Mouse (Mus musculus) lung, adult 18-20 months (tissue): ENCODE results near the gene Edrf1.
"Not testable (repeated sequence)": the region's sequence is repeated elsewhere in the genome, so short reads cannot be mapped to it uniquely, and the experiment has no call there.

Experiments used
- DNase-seq, 2 experiments: peaks; one replicate each; pipeline ENCODE4 v3.0.0; 2022; ENCODE audit warnings: mixed read lengths in 2 of 2

Gene Edrf1

DNA sequence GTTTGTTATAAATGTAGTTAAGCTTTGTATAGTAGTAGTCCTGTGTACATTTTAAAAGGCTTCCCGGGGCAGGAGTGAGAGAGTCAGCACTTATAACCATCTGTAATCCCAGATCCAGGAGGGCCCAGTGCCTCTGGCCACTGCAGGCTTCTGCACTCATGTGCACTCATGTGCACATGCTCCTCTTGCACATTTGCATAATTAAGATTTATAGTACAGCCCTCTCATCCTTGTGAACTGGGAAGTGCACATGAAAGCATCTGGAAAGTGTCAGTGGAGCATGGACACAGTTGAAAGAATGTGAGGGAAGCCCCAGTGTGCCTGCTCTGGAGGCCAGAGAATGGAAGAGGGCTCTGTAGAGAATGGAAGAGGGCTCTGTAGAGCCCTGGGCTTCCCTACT lies 25.1 kb downstream of the Edrf1 start:
- DNase-seq, result no peak

DNA sequence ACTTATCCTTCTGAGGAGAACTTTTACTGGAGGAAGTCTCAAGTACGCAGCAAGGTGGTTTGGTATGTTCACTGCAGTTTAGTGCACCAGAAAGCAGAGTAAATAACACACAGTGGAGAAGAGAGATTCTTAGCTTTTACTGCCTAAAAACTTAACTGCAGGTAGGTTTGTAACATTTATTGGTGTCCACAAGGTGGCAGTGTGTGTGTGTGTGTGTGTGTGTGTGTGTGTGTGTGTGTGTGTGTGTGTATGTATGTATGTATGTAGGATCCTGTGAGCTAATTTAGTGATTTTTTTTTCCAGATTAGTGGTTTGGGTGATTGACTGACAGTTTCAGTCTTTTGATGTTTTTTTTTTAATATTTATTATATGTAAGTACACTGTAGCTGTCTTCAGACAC lies 31.7 kb downstream of the Edrf1 start:
- DNase-seq, result no peak

DNA sequence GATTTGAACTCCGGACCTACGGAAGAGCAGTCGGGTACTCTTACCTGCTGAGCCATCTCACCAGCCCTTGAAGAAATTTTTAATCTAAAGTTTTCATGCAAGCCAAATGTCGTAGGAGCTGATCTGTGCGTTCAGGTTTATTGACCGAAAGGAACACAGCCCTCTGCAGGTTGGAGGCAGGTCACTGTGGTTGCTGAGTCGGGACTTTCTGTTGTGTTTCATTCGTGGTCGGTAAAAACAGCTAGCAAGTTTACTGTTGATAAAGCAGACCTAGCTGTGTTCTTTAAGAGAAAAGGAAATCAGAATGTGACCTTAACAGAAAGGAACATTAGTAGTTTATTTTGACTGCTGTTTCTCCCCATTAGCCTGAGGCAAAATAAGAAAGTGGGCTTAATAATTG lies 32.6 kb downstream of the Edrf1 start:
- DNase-seq, result no peak

GRCm38 (mm10) chr7:133670846-133671245 lies 33.5 kb downstream of the Edrf1 start:
- DNase-seq, result no peak

- DNase-seq, result no peak
Measured at GRCm38 (mm10) chr7:133676002-133676401, 38.7 kb downstream of the Edrf1 start.

- DNase-seq, result no peak
Measured at GRCm38 (mm10) chr7:133678716-133679115, 41.4 kb downstream of the Edrf1 start.

GRCm38 (mm10) chr7:133679439-133679838 lies 42.1 kb downstream of the Edrf1 start:
- DNase-seq, result no peak

DNA sequence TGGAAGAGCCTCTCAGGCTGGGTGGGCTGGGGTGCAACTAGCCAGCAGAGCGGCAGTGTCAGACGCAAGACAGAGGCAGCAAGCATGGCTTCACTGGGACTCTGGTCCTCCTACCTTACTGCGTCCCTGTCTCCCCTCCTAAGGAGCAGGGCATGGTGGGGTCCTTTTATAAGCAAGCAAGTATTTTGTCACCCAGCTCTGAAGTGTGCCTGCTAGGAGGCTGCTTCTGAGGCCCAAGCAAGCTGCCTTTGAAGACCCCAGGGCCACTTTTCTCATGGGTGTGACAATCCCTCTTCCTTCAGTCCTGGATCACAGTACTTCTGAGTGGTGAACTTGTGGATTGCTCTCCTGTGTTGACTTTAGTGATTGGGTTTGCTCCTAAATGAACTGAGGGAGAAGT lies 42.6 kb downstream of the Edrf1 start, which contains the start of gene Mmp21:
Gene Mmp21 (minus strand): TSS at position 101 of the 400 bp plus-strand sequence.
- no peak for DNase-seq

GRCm38 (mm10) chr7:133683626-133684025 lies 46.3 kb downstream of the Edrf1 start:
- no peak for DNase-seq

GRCm38 (mm10) chr7:133684110-133684509 lies 46.8 kb downstream of the Edrf1 start:
- DNase-seq, result no peak

DNA sequence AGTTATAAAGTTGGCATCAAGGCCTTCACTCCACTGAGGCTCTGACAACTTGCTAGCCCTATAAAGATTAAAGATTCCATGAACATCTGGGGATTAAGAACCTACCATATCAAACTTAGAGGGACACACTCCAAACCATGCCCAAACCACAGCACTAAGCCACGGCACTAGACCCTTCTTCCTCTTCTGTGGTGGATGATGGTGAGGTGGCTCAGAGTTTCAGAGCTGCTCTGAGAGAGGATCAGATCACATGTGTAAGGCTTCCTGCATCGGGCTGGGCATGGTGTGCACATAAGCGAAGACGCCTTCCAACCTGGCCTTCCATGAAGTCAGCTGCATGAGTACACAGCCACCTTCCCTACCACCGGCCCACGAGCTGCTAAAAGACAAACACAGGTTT lies 47.4 kb downstream of the Edrf1 start:
- DNase-seq, result no peak

DNA sequence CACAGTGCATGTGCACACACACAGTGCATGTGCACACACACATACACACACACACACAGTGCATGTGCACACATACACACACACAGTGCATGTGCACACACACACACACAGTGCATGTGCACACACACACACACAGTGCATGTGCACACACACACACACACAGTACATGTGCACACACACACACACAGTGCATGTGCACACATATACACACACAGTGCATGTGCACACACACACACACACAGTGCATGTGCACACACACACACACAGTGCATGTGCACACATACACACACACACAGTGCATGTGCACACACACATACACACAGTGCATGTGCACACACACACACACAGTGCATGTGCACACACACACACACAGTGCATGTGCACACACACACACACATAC lies 48.3 kb downstream of the Edrf1 start:
- DNase-seq, result not testable (repeated sequence)

GRCm38 (mm10) chr7:133698021-133698709 lies 60.8 kb downstream of the Edrf1 start:
- no peak for DNase-seq

- DNase-seq, result no peak
Measured at GRCm38 (mm10) chr7:133699885-133700284, 62.5 kb downstream of the Edrf1 start.

GRCm38 (mm10) chr7:133701366-133701765 lies 64.0 kb downstream of the Edrf1 start:
- DNase-seq, result no peak

- no peak for DNase-seq
Measured at GRCm38 (mm10) chr7:133702333-133702732, 65.0 kb downstream of the Edrf1 start.

DNA sequence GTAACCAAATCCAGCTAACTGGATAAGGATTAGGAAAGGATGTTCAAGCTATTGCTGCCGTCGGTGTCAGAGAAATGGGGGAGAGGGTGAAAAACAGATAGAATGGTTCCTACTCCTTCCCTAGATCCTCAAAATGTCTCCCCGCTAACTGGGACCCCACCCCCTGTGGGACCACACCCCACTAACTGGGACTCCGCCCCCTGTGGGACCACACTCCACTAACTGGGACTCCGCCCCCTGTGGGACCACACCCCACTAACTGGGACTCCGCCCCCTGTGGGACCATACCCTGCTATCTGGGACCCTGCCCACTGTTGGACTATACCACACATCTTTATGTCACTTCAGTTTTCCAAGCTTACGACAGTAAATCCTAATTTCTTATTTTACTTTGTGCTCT lies 66.6 kb downstream of the Edrf1 start:
- no peak for DNase-seq

DNA sequence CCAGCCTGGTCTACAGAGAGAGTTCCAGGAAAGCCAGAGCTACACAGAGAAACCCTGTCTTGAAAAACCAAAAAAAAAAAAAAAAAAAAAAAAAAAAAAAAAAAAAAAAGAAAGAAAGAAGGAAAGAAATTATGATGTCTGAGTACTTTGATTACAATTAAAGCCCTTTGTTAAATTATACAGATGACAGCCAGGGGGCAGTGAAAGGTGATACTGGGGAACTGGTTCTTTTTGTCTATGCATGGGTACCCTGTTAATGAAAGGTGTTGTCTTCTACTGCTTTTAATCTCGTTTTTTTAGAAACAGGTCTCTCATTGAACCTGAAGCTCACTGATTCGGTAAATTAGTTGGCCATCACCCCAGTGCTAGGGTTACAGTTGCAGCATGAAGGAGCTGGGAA lies 70.0 kb downstream of the Edrf1 start:
- no peak for DNase-seq

- DNase-seq, result no peak
Measured at GRCm38 (mm10) chr7:133715387-133715786, 78.0 kb downstream of the Edrf1 start.

- no peak for DNase-seq
Measured at GRCm38 (mm10) chr7:133718580-133718979, 81.2 kb downstream of the Edrf1 start.

DNA sequence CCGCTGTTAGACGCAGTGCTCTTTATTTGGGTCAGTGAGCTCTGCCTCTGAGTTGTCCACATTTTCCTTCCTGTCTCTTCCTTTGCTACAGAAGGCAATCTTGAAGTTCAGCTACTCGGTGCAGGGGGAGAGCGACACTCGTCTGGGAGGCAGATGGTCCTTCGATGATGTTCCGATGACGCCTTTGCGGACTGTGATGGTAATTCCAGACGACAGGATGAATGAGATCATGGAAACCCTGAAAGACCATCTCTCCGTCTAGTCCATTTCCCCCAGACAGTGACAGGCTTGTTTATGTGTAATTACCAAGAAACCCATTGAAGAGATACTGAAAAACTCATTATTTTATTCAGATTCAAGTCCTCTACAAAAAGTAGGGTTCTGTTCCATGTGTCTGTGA lies 83.3 kb downstream of the Edrf1 start:
- no peak for DNase-seq
